Mouse (Mus musculus) forebrain, embryonic 16.5 days (tissue): ENCODE data around the gene Nmrk1. TPM values are rescaled to one million over a fixed set of nuclear protein-coding genes. Genes with fewer than 3 reads are reported as not detected.

Experiments
- ATAC-seq: fragments of 200-750 bp; cut with Nextera tagmentation; 2 replicates; pipeline ENCODE4 v1.8.0; 2017; ENCODE audit warnings: mild to moderate bottlenecking, moderate library complexity
- H3K27ac ChIP-seq: fragments of 300-500 bp; sonication (generic); 2 replicates; pipeline ENCODE4 v1.5.1; 2014; ENCODE audit warnings: low read length, control low read depth
- H3K27me3 ChIP-seq: fragments of 300-500 bp; sonication (generic); replicated peaks from 2 replicates; pipeline ENCODE4 v1.6.1; 2014; ENCODE audit warnings: low read length; ENCODE audit not compliant: control insufficient read depth, insufficient read depth
- H3K36me3 ChIP-seq: fragments of 300-500 bp; sonication (generic); 2 replicates; pipeline ENCODE4 v1.6.1; 2014; ENCODE audit not compliant: control insufficient read depth, insufficient read depth
- H3K4me1 ChIP-seq: fragments of 300-500 bp; sonication (generic); replicated peaks from 2 replicates; pipeline ENCODE4 v1.6.1; 2014; ENCODE audit warnings: low read length; ENCODE audit not compliant: control insufficient read depth, insufficient read depth
- H3K4me2 ChIP-seq: fragments of 300-500 bp; sonication (generic); 2 replicates; pipeline ENCODE4 v1.6.1; 2014; ENCODE audit warnings: mild to moderate bottlenecking, low read length, control low read depth
- H3K4me3 ChIP-seq: fragments of 300-500 bp; sonication (generic); replicated peaks from 2 replicates; pipeline ENCODE4 v1.5.1; 2014; ENCODE audit warnings: mild to moderate bottlenecking, low read length, control low read depth
- H3K9ac ChIP-seq: fragments of 300-500 bp; sonication (generic); replicated peaks from 2 replicates; pipeline ENCODE4 v1.6.1; 2014; ENCODE audit warnings: low read depth, low read length, control low read depth
- H3K9me3 ChIP-seq: fragments of 300-500 bp; sonication (generic); 2 replicates; pipeline ENCODE4 v1.6.1; 2016; ENCODE audit warnings: low read length; ENCODE audit not compliant: control insufficient read depth
- WGBS: fragments of 180-500 bp; shearing (Covaris S2); extraction: QIAGEN DNeasy Blood & Tissue Kit; methylation state at CpG from one replicate; pipeline ENCODE4 v1.1.7; 2014; 5-methylcytosine and 5-hydroxymethylcytosine counted together
- polyA plus RNA-seq: library from polyadenylated mRNA; unstranded; fragments of >200 nt; fragmentation: Nextera tagmentation; extraction: Ambion mirVana; gene quantifications from 2 replicates; pipeline ENCODE4 v1.2.1, GENCODE M21; 2015

Nmrk1 gene
- polyA plus RNA-seq, 1 experiment from 2014 or later, result 4.0 TPM

DNA sequence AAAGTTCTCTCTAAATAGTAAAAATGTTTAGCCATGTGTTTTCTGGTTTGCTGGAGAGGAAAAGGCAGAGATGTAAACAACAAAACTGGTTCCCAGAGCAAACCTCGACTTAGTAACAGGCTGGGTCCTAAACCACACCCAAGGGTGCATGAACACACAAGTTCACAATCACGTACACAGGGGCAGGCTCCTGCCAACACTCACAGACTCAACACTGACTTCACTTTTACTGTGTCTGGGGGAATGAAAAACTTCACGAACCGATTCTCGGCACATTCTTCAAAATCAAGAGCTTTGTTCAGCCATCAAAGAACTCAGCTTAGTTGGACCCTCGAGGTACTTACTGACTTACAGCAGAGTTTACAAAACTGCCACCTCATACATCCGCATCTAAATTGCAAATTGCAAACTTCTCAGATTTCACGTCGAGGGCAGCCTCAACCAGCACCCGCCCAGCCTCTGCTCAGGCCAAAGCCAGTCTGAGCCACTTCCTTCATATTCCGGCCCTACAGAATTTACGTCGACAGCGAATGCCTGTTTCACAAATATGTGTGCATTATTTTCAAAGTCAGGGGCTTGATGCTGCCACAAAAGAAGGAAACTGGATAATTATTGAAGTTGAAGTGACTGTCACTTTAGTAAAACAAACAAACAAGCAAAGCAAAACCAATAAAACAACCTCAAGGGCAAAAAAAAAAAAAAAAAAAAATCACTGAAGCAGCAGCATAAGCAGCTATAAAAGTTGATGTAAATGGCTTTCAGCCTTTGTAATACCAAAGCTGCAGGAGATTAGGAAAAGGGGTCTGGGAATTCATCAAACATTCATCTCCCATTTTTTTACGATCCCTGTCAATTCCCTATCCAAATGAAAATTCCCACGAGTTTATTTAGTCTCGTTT, 1.3 kb upstream of the Nmrk1 start:
- Histone ChIP-seq H3K9me3 (no peaks in the 10 kb centered on the region), H3K4me2 (peak overlapping the region; percentile 98), H3K27ac (no peak overlapping the region), H3K9ac (peak overlapping the region; percentile 63; the same call in 1 of the 2 replicates), H3K36me3 (no peaks in the 10 kb centered on the region), H3K27me3 (no peaks in the 10 kb centered on the region), H3K4me1 (peaks cover 7% of the 10 kb centered on the region; the same call in 1 of the 2 replicates), H3K4me3 (peak overlapping the region; percentile 78)
- WGBS, result 8% methylated on average over 17 of the region's 17 CpGs
- ATAC-seq, result no peak

DNA sequence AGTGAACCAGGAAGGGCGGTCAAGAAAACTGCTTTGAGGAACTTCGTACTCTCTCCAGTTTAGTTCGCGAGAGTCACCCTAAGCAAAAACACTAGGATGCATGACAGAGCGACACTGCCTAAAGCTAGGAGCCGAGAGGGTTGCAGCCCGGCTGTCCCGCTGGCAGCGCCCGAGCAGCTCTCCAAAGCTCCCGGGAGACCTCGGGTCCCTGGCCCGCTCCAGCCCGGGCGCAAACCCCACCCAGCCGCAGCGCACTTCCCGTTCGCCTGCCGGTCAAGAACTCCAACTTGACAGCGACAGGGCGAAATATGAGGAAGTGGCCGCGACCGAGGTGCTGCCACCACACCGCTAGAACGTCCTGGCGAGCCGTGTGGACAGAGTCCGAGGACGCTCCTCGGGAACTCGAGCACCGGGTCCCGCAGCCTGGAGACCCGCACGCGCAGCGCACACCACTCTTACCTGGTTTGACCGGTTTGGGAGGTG, 548 bp upstream of the Nmrk1 start:
- Histone ChIP-seq H3K4me2 (peak overlapping the region; percentile 98), H3K27me3 (no peaks in the 10 kb centered on the region), H3K27ac (no peak overlapping the region), H3K4me3 (peak overlapping the region; percentile 78), H3K9me3 (no peaks in the 10 kb centered on the region), H3K36me3 (no peaks in the 10 kb centered on the region), H3K4me1 (peaks cover 7% of the 10 kb centered on the region; the same call in 1 of the 2 replicates), H3K9ac (peak overlapping the region; percentile 63)
- ATAC-seq, result peak; percentile 62
- under 1% methylated on average over 40 of the region's 40 CpGs for WGBS

DNA sequence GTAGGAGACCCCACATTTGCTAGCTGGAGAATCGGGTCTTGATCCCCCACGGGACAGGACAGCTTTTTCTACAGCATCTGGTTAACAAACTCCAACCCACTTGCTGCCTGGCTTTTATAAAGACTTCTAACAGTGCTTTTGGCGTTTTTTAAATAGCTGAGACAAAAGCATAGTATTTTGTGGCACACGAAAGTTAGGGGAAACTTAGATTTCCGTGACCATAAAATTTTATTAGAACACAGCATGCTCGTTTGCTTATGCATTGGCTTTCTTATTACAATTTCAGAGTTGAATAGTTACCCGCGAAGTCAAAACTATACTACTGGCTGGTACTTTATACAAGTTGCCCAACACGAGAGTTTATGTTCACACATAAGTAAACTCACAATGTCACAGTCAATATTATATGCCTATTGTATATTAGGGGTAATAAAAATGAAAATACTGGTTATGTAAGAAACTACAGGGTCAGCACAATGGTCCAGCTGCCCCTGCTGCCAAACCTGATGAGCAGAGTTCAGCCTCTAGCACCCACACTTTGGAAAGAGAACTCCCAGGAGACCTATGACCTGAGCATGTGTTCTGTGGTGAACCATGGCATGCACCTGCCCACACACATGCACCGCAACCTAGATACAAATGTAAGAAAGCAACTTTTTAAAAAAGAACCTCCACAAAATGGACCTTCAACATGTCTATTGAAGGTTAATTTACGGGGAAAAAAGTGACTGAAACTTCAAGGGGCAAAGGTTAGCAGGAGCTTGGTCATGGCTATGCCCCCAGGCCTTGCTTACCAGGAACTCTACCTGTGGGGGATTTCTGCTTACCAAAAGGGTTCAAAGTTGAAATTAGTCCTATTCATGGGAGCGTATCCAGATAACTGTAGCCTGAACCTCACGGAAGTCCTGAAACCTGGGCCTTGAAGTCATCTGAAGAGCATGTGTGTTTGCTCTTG, 758 bp downstream of the Nmrk1 start:
- H3K36me3 ChIP-seq, result no peaks in the 10 kb centered on the region
- WGBS, result 66% methylated on average over 13 of the region's 13 CpGs
- ATAC-seq, result no peak
- no peaks in the 10 kb centered on the region for H3K27me3 ChIP-seq
- H3K9ac ChIP-seq, result peak overlapping the region; percentile 63; the same call in 1 of the 2 replicates
- H3K4me1 ChIP-seq, result peaks cover 7% of the 10 kb centered on the region; the same call in 1 of the 2 replicates
- peak overlapping the region; percentile 98 for H3K4me2 ChIP-seq
- peak overlapping the region; percentile 78 for H3K4me3 ChIP-seq
- no peak overlapping the region for H3K27ac ChIP-seq
- no peaks in the 10 kb centered on the region for H3K9me3 ChIP-seq

DNA sequence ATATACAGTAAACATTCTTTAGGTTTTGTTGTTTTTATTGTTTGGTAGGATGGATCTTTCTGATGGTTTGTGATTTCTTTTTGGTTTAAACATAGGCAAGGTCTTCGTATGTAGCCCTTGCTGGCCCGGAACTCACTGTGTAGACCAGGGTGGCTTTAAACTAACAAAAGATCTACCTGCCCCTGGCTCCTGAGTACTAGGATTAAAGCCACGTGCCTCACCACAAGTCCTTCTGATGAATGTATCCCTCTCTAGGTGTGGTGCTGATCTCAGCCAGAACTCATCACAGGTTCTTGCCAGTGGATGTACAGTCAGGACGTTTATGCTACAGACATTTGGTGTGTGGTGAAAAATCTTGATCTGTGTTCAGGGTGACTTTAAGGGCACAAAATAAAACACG, 6.2 kb downstream of the Nmrk1 start:
- no peak overlapping the region for H3K4me3 ChIP-seq
- H3K9me3 ChIP-seq, result no peaks in the 10 kb centered on the region
- no peaks in the 10 kb centered on the region for H3K36me3 ChIP-seq
- no peak overlapping the region for H3K27ac ChIP-seq
- H3K4me2 ChIP-seq, result no peak overlapping the region
- H3K4me1 ChIP-seq, result no peaks in the 10 kb centered on the region
- WGBS, result 86% methylated on average over 5 of the region's 5 CpGs
- no peak for ATAC-seq
- H3K9ac ChIP-seq, result no peak overlapping the region
- H3K27me3 ChIP-seq, result no peaks in the 10 kb centered on the region

DNA sequence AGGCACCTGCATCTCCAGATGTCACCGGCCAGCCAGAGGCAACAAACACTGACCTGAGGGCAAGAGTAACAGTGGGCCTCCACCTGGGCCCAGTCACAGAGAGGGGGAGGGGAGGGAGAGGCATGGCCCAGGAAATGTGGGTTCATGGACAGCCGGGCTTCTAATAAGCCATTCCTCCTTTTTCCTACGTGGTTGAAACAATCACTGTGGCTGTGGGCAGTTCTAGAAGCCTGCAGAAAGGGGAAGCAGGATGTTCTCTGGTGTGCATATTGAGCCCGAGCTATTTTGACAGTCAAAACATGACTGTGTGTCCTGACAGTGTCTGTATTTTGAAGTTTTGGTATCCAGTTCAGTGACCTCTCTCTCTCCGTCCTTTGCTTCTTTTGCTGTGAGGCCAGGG, 7.2 kb downstream of the Nmrk1 start:
- no peak overlapping the region for H3K27ac ChIP-seq
- no peak for ATAC-seq
- no peaks in the 10 kb centered on the region for H3K9me3 ChIP-seq
- H3K27me3 ChIP-seq, result no peaks in the 10 kb centered on the region
- no peak overlapping the region for H3K9ac ChIP-seq
- 77% methylated on average over 5 of the region's 5 CpGs for WGBS
- H3K4me3 ChIP-seq, result no peak overlapping the region
- no peaks in the 10 kb centered on the region for H3K4me1 ChIP-seq
- H3K36me3 ChIP-seq, result no peaks in the 10 kb centered on the region
- H3K4me2 ChIP-seq, result no peak overlapping the region

DNA sequence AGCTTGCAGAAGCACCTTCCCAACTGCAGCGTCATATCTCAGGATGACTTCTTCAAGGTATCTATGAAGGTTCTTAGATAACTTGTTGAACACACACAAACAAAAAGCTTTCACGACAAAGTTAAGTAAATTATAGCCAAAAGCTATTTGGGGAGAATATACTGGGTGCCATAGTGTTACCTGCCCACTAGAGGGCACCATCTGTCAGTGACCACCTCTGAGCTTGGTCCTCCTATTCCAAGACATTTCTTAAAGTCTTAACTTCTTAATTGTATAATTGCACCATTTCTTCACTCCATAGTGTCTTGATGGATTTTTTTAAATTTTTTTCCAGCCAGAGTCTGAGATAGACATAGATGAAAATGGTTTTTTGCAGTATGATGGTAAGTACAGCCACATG, 7.8 kb downstream of the Nmrk1 start:
- Histone ChIP-seq H3K9me3 (no peaks in the 10 kb centered on the region), H3K27me3 (no peaks in the 10 kb centered on the region), H3K9ac (no peak overlapping the region), H3K4me3 (no peak overlapping the region), H3K27ac (no peak overlapping the region), H3K4me2 (no peak overlapping the region), H3K36me3 (no peaks in the 10 kb centered on the region), H3K4me1 (no peaks in the 10 kb centered on the region)
- WGBS, result 27% methylated on average over 2 of the region's 2 CpGs
- no peak for ATAC-seq

DNA sequence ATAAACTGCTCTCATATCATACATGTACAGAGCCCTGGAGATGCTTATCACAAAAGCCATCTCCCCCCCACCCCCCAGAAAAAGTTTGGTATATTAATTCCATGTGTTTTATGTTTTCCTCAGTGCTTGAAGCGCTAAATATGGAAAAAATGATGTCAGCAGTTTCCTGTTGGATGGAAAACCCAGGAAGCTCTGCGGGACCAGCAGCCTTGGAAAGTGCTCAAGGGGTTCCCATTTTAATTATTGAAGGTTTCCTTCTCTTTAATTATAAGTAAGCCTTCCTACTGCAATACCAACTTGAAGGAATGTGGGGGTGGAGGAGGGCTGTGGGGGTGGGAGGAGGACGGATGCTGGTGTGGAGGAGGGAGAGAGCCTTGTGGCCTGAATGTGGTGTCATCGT, 9.3 kb downstream of the Nmrk1 start:
- WGBS, result 81% methylated on average over 4 of the region's 4 CpGs
- ATAC-seq, result no peak

DNA sequence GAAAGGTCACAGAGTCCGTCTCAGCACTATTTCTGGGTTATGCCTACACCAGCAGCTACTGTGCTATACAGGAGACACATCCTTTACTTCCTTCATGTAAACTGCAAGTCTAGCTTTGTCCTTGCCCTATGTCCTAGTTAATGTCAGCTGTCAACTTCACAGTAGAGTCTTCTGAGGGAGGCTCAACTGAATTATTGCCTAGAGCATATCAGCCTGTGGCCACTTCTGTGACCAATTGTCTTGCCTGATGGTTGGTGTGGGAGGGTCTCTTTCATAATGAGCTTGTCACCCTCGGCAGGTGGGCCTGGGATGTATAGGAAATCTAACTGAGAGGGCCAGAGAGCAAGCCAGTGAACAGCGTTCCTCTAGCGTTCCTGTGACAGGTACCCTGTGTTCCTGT, 11.7 kb downstream of the Nmrk1 start:
- no peaks in the 10 kb centered on the region for H3K4me1 ChIP-seq
- H3K27me3 ChIP-seq, result no peaks in the 10 kb centered on the region
- ATAC-seq, result no peak
- 51% methylated on average over 4 of the region's 4 CpGs for WGBS
- no peak overlapping the region for H3K9ac ChIP-seq
- H3K4me3 ChIP-seq, result no peak overlapping the region
- no peaks in the 10 kb centered on the region for H3K36me3 ChIP-seq
- H3K9me3 ChIP-seq, result no peaks in the 10 kb centered on the region
- no peak overlapping the region for H3K4me2 ChIP-seq
- H3K27ac ChIP-seq, result no peak overlapping the region

More for the DNA sequence above, 9.3 kb downstream of the Nmrk1 start:
- Histone ChIP-seq H3K9me3 (no peaks in the 10 kb centered on the region), H3K4me3 (no peak overlapping the region), H3K27ac (no peak overlapping the region), H3K27me3 (no peaks in the 10 kb centered on the region), H3K9ac (no peak overlapping the region), H3K36me3 (no peaks in the 10 kb centered on the region), H3K4me2 (no peak overlapping the region), H3K4me1 (no peaks in the 10 kb centered on the region)

DNA sequence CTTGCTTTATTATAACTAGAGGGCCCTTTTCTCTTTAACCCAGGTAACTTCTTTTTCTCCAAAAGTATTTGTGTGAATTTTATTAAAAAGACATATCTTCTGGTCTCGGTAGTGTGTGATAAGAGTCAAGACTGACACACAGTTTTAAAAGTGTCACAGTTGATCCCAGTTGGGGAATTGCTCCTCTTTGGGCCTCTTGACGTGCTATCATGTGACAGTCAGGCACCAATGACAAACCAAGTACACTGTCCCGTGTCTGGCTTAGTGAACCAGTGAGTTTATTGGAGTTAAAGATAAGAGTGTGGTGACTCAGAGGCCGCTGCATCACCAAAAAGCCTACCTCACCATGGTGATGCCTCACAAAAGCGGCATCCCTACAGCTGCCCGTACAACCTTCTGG, 12.3 kb downstream of the Nmrk1 start:
- H3K4me3 ChIP-seq, result no peak overlapping the region
- H3K9me3 ChIP-seq, result no peaks in the 10 kb centered on the region
- no peak for ATAC-seq
- WGBS, result 80% methylated on average over 6 of the region's 6 CpGs
- no peak overlapping the region for H3K27ac ChIP-seq
- H3K9ac ChIP-seq, result no peak overlapping the region
- no peak overlapping the region for H3K4me2 ChIP-seq
- H3K36me3 ChIP-seq, result no peaks in the 10 kb centered on the region
- no peaks in the 10 kb centered on the region for H3K27me3 ChIP-seq
- H3K4me1 ChIP-seq, result no peaks in the 10 kb centered on the region
